Mouse (Mus musculus) lung, adult 2 months (tissue): ENCODE measurements around the gene Tmprss4. TPM values are rescaled to one million over a fixed set of nuclear protein-coding genes. Genes with fewer than 3 reads are reported as not detected.

ENCODE experiments used
- DNase-seq: peaks from one replicate; pipeline ENCODE4 v3.0.0; 2022
- H3K4me1 ChIP-seq: fragments of 200-500 bp; 2 replicates; pipeline ENCODE4 v1.6.1; 2011; ENCODE audit warnings: low read length; ENCODE audit not compliant: control insufficient read depth, insufficient read depth
- H3K4me3 ChIP-seq: fragments of 200-500 bp; replicated peaks from 2 replicates; pipeline ENCODE3; 2011; ENCODE audit warnings: low read depth, mild to moderate bottlenecking, control low read depth, low read length; ENCODE audit errors: extremely low read depth
- CTCF ChIP-seq: fragments of 200-500 bp; IDR thresholded peaks from 2 replicates; pipeline ENCODE4 v1.5.1; 2011; ENCODE audit warnings: mild to moderate bottlenecking, low read length, control low read depth; ENCODE audit not compliant: insufficient read depth
- POLR2A ChIP-seq: fragments of 200-500 bp; IDR thresholded peaks from 2 replicates; pipeline ENCODE4 v1.6.1; 2011; ENCODE audit warnings: low read depth, mild to moderate bottlenecking, control low read depth, low read length, borderline replicate concordance; ENCODE audit errors: extremely low read depth
- WGBS: fragments of 180-500 bp; shearing (Covaris S2); methylation state at CpG from one replicate; pipeline ENCODE4 v1.1.7; 2018; 5-methylcytosine and 5-hydroxymethylcytosine counted together
- polyA plus RNA-seq: library from polyadenylated mRNA; depleted of rRNA; stranded (reverse); fragments of >200 nt; gene quantifications from 2 replicates; pipeline ENCODE4 v1.2.3, GENCODE M21; 2012

The Tmprss4 gene
- polyA plus RNA-seq, 1 experiment = 24.1 TPM

GRCm38 (mm10) chr9:45202021-45202798 lies 1.7 kb downstream of the Tmprss4 start:
- TF ChIP-seq POLR2A = no peak
- TF ChIP-seq CTCF = no peak
- H3K4me3 ChIP-seq = no peak overlapping the region
- no peak for DNase-seq
- 51% methylated on average over 9 of the region's 9 CpGs for WGBS
- H3K4me1 ChIP-seq = peaks cover 2% of the 10 kb centered on the region

GRCm38 (mm10) chr9:45201319-45201947 lies 2.5 kb downstream of the Tmprss4 start:
- WGBS = 42% methylated on average over 5 of the region's 5 CpGs
- H3K4me1 ChIP-seq = peaks cover 2% of the 10 kb centered on the region
- peak; percentile 61 for DNase-seq
- TF ChIP-seq CTCF (no peak), POLR2A (no peak)
- no peak overlapping the region for H3K4me3 ChIP-seq

- TF ChIP-seq CTCF (no peak), POLR2A (no peak)
- DNase-seq = no peak
- no peak overlapping the region for H3K4me3 ChIP-seq
- H3K4me1 ChIP-seq = peaks cover 2% of the 10 kb centered on the region
- 60% methylated on average over 5 of the region's 5 CpGs for WGBS
These were observed 6.3 kb downstream of the Tmprss4 start for GRCm38 (mm10) chr9:45197549-45197948.

GRCm38 (mm10) chr9:45196125-45196830 lies 7.6 kb downstream of the Tmprss4 start:
- Histone ChIP-seq H3K4me1 (no peaks in the 10 kb centered on the region), H3K4me3 (no peak overlapping the region)
- TF ChIP-seq POLR2A (no peak), CTCF (no peak)
- DNase-seq = no peak
- 75% methylated on average over 8 of the region's 8 CpGs for WGBS

- Histone ChIP-seq H3K4me1 (no peaks in the 10 kb centered on the region), H3K4me3 (no peak overlapping the region)
- 67% methylated on average over 4 of the region's 4 CpGs for WGBS
- no peak for DNase-seq
- no peak for TF ChIP-seq CTCF
- TF ChIP-seq POLR2A = no peak
These were observed 8.4 kb downstream of the Tmprss4 start for GRCm38 (mm10) chr9:45195468-45195867.

GRCm38 (mm10) chr9:45189661-45190174 lies 14.2 kb downstream of the Tmprss4 start:
- Histone ChIP-seq H3K4me3 (no peak overlapping the region), H3K4me1 (no peaks in the 10 kb centered on the region)
- WGBS = 74% methylated on average over 4 of the region's 4 CpGs
- no peak for DNase-seq
- TF ChIP-seq POLR2A (no peak), CTCF (no peak)

GRCm38 (mm10) chr9:45188570-45189563 lies 15.0 kb downstream of the Tmprss4 start:
- no peak for TF ChIP-seq POLR2A
- no peak for TF ChIP-seq CTCF
- WGBS = 76% methylated on average over 10 of the region's 10 CpGs
- H3K4me3 ChIP-seq = no peak overlapping the region
- H3K4me1 ChIP-seq = no peaks in the 10 kb centered on the region
- no peak for DNase-seq

GRCm38 (mm10) chr9:45185250-45185649 lies 18.6 kb downstream of the Tmprss4 start:
- 67% methylated on average over 4 of the region's 4 CpGs for WGBS
- no peak for TF ChIP-seq POLR2A
- no peak for TF ChIP-seq CTCF
- no peaks in the 10 kb centered on the region for H3K4me1 ChIP-seq
- H3K4me3 ChIP-seq = no peak overlapping the region
- DNase-seq = no peak
